Mouse (Mus musculus): ENCODE results near the gene Pde6c. TPM values are rescaled to one million over a fixed set of nuclear protein-coding genes. Genes with fewer than 3 reads are reported as not detected.

Gene Pde6c
- polyA plus RNA-seq, 1 experiment, result not detected

GRCm38 (mm10) chr19:38186631-38187344, 54.2 kb downstream of the Pde6c start:
- no peak for DNase-seq (ENCODE audit: low read depth in 1 of 2, low spot score in 2 of 2)
- Histone ChIP-seq H3K36me3 (ENCODE audit: control insufficient read depth, insufficient read depth, low read length) (peaks cover 11% of the 10 kb centered on the region), H3K27me3 (ENCODE audit: control insufficient read depth, insufficient read depth, low read length) (no peaks in the 10 kb centered on the region), H3K27ac (ENCODE audit: insufficient read depth, low read length) (no peak overlapping the region), H3K4me1 (ENCODE audit: control insufficient read depth, insufficient read depth, insufficient read length) (no peaks in the 10 kb centered on the region), H3K4me3 (ENCODE audit: extremely low read depth, insufficient read depth, insufficient read length) (no peak overlapping the region)
- WGBS, result 88% methylated on average over 5 of the region's 5 CpGs
- no peak for TF ChIP-seq CTCF (IDR thresholded peaks at IDR 0.05; ENCODE audit: extremely low read depth, insufficient read depth, insufficient read length, insufficient replicate concordance)
- no peak for TF ChIP-seq POLR2A (IDR thresholded peaks at IDR 0.05; ENCODE audit: low read depth, low read length)

- H3K36me3 ChIP-seq (ENCODE audit: control insufficient read depth, insufficient read depth, low read length), result peaks cover 11% of the 10 kb centered on the region
Observed at GRCm38 (mm10) chr19:38187345-38187680, 54.7 kb downstream of the Pde6c start.

GRCm38 (mm10) chr19:38190606-38191005, 58.0 kb downstream of the Pde6c start:
- Histone ChIP-seq H3K27ac (ENCODE audit: insufficient read depth, low read length) (no peak overlapping the region), H3K4me3 (ENCODE audit: extremely low read depth, insufficient read depth, insufficient read length) (no peak overlapping the region), H3K36me3 (ENCODE audit: control insufficient read depth, insufficient read depth, low read length) (peaks cover 11% of the 10 kb centered on the region), H3K27me3 (ENCODE audit: control insufficient read depth, insufficient read depth, low read length) (no peaks in the 10 kb centered on the region), H3K4me1 (ENCODE audit: control insufficient read depth, insufficient read depth, insufficient read length) (no peaks in the 10 kb centered on the region)
- no peak for DNase-seq (ENCODE audit: low read depth in 1 of 2, low spot score in 2 of 2)
- TF ChIP-seq CTCF (IDR thresholded peaks at IDR 0.05; ENCODE audit: extremely low read depth, insufficient read depth, insufficient read length, insufficient replicate concordance) (no peak), POLR2A (IDR thresholded peaks at IDR 0.05; ENCODE audit: low read depth, low read length) (no peak)
- 94% methylated on average over 3 of the region's 3 CpGs for WGBS

More at GRCm38 (mm10) chr19:38187345-38187680, 54.7 kb downstream of the Pde6c start:
- Histone ChIP-seq H3K4me1 (ENCODE audit: control insufficient read depth, insufficient read depth, insufficient read length) (no peaks in the 10 kb centered on the region), H3K4me3 (ENCODE audit: extremely low read depth, insufficient read depth, insufficient read length) (no peak overlapping the region), H3K27ac (ENCODE audit: insufficient read depth, low read length) (no peak overlapping the region), H3K27me3 (ENCODE audit: control insufficient read depth, insufficient read depth, low read length) (no peaks in the 10 kb centered on the region)
- 92% methylated on average over 2 of the region's 2 CpGs for WGBS
- DNase-seq (ENCODE audit: low read depth in 1 of 2, low spot score in 2 of 2), result no peak
- TF ChIP-seq POLR2A (IDR thresholded peaks at IDR 0.05; ENCODE audit: low read depth, low read length) (no peak), CTCF (IDR thresholded peaks at IDR 0.05; ENCODE audit: extremely low read depth, insufficient read depth, insufficient read length, insufficient replicate concordance) (no peak)

GRCm38 (mm10) chr19:38191446-38191845, 58.9 kb downstream of the Pde6c start:
- TF ChIP-seq POLR2A (IDR thresholded peaks at IDR 0.05; ENCODE audit: low read depth, low read length) (no peak), CTCF (IDR thresholded peaks at IDR 0.05; ENCODE audit: extremely low read depth, insufficient read depth, insufficient read length, insufficient replicate concordance) (no peak)
- Histone ChIP-seq H3K27me3 (ENCODE audit: control insufficient read depth, insufficient read depth, low read length) (no peaks in the 10 kb centered on the region), H3K4me1 (ENCODE audit: control insufficient read depth, insufficient read depth, insufficient read length) (no peaks in the 10 kb centered on the region), H3K27ac (ENCODE audit: insufficient read depth, low read length) (no peak overlapping the region), H3K4me3 (ENCODE audit: extremely low read depth, insufficient read depth, insufficient read length) (no peak overlapping the region), H3K36me3 (ENCODE audit: control insufficient read depth, insufficient read depth, low read length) (peaks cover 11% of the 10 kb centered on the region)
- no peak for DNase-seq (ENCODE audit: low read depth in 1 of 2, low spot score in 2 of 2)
- 90% methylated on average over 5 of the region's 5 CpGs for WGBS

- Histone ChIP-seq H3K36me3 (ENCODE audit: control insufficient read depth, insufficient read depth, low read length) (peaks cover 14% of the 10 kb centered on the region), H3K27me3 (ENCODE audit: control insufficient read depth, insufficient read depth, low read length) (no peaks in the 10 kb centered on the region), H3K27ac (ENCODE audit: insufficient read depth, low read length) (no peak overlapping the region), H3K4me3 (ENCODE audit: extremely low read depth, insufficient read depth, insufficient read length) (no peak overlapping the region), H3K4me1 (ENCODE audit: control insufficient read depth, insufficient read depth, insufficient read length) (no peaks in the 10 kb centered on the region)
- no peak for DNase-seq (ENCODE audit: low read depth in 1 of 2, low spot score in 2 of 2)
- TF ChIP-seq CTCF (IDR thresholded peaks at IDR 0.05; ENCODE audit: extremely low read depth, insufficient read depth, insufficient read length, insufficient replicate concordance) (no peak), POLR2A (IDR thresholded peaks at IDR 0.05; ENCODE audit: low read depth, low read length) (no peak)
- WGBS, result 90% methylated on average over 4 of the region's 4 CpGs
Observed at GRCm38 (mm10) chr19:38195245-38195644, 62.7 kb downstream of the Pde6c start.

GRCm38 (mm10) chr19:38198731-38199130, 66.2 kb downstream of the Pde6c start:
- Histone ChIP-seq H3K27me3 (ENCODE audit: control insufficient read depth, insufficient read depth, low read length) (no peaks in the 10 kb centered on the region), H3K4me1 (ENCODE audit: control insufficient read depth, insufficient read depth, insufficient read length) (no peaks in the 10 kb centered on the region), H3K4me3 (ENCODE audit: extremely low read depth, insufficient read depth, insufficient read length) (no peak overlapping the region), H3K36me3 (ENCODE audit: control insufficient read depth, insufficient read depth, low read length) (peaks cover 12% of the 10 kb centered on the region), H3K27ac (ENCODE audit: insufficient read depth, low read length) (no peak overlapping the region)
- 91% methylated on average over 5 of the region's 5 CpGs for WGBS
- no peak for DNase-seq (ENCODE audit: low read depth in 1 of 2, low spot score in 2 of 2)
- no peak for TF ChIP-seq CTCF (IDR thresholded peaks at IDR 0.05; ENCODE audit: extremely low read depth, insufficient read depth, insufficient read length, insufficient replicate concordance)
- TF ChIP-seq POLR2A (IDR thresholded peaks at IDR 0.05; ENCODE audit: low read depth, low read length), result no peak

GRCm38 (mm10) chr19:38206669-38207068, 74.1 kb downstream of the Pde6c start:
- H3K27ac ChIP-seq (ENCODE audit: insufficient read depth, low read length), result no peak overlapping the region
- no peaks in the 10 kb centered on the region for H3K27me3 ChIP-seq (ENCODE audit: control insufficient read depth, insufficient read depth, low read length)
- DNase-seq (ENCODE audit: low read depth in 1 of 2, low spot score in 2 of 2), result no peak
- TF ChIP-seq CTCF (IDR thresholded peaks at IDR 0.05; ENCODE audit: extremely low read depth, insufficient read depth, insufficient read length, insufficient replicate concordance), result no peak
- TF ChIP-seq POLR2A (IDR thresholded peaks at IDR 0.05; ENCODE audit: low read depth, low read length), result no peak
- WGBS, result 89% methylated on average over 9 of the region's 9 CpGs
- H3K36me3 ChIP-seq (ENCODE audit: control insufficient read depth, insufficient read depth, low read length), result peaks cover 6% of the 10 kb centered on the region
- H3K4me1 ChIP-seq (ENCODE audit: control insufficient read depth, insufficient read depth, insufficient read length), result no peaks in the 10 kb centered on the region
- H3K4me3 ChIP-seq (ENCODE audit: extremely low read depth, insufficient read depth, insufficient read length), result no peak overlapping the region

Measured in spleen, adult 2 months (tissue).